Mouse (Mus musculus) hindbrain, postnatal 0 days (tissue): ENCODE data around the gene Shb. TPM values are rescaled to one million over a fixed set of nuclear protein-coding genes. Genes with fewer than 3 reads are reported as not detected.

ENCODE experiments used
- ATAC-seq: fragments of 200-750 bp; cut with Nextera tagmentation; 2 replicates; pipeline ENCODE4 v1.8.0; 2017; ENCODE audit warnings: mild to moderate bottlenecking, moderate TSS enrichment, moderate library complexity
- DNase-seq: peaks from one replicate; pipeline ENCODE4 v3.0.0-alpha.2; 2015; ENCODE audit warnings: low spot score
- H3K27ac ChIP-seq: fragments of 300-500 bp; sonication (generic); 2 replicates; pipeline ENCODE4 v1.5.1; 2014; ENCODE audit warnings: mild to moderate bottlenecking
- H3K27me3 ChIP-seq: fragments of 300-500 bp; sonication (generic); 2 replicates; pipeline ENCODE4 v1.6.1; 2014; ENCODE audit warnings: low read length, mixed read lengths; ENCODE audit not compliant: insufficient read depth
- H3K36me3 ChIP-seq: fragments of 300-500 bp; sonication (generic); 2 replicates; pipeline ENCODE4 v1.6.1; 2014; ENCODE audit warnings: low read length, mixed read lengths; ENCODE audit not compliant: insufficient read depth
- H3K4me1 ChIP-seq: fragments of 300-500 bp; sonication (generic); 2 replicates; pipeline ENCODE4 v1.6.1; 2014; ENCODE audit warnings: antibody characterized with exemption, low read length, mixed read lengths; ENCODE audit not compliant: insufficient read depth
- H3K4me2 ChIP-seq: fragments of 300-500 bp; sonication (generic); 2 replicates; pipeline ENCODE4 v1.6.1; 2014; ENCODE audit warnings: low read depth, mild to moderate bottlenecking, low read length, moderate library complexity, mixed read lengths
- H3K4me3 ChIP-seq: fragments of 300-500 bp; sonication (generic); 2 replicates; pipeline ENCODE4 v1.5.1; 2014; ENCODE audit warnings: low read length
- H3K9ac ChIP-seq: fragments of 300-500 bp; sonication (generic); replicated peaks from 2 replicates; pipeline ENCODE4 v1.6.1; 2014; ENCODE audit warnings: mild to moderate bottlenecking, low read length, moderate library complexity, mixed read lengths
- H3K9me3 ChIP-seq: fragments of 300-500 bp; sonication (generic); 2 replicates; pipeline ENCODE4 v1.6.1; 2016; ENCODE audit warnings: low read length, mixed read lengths
- CTCF ChIP-seq: IDR thresholded peaks from 2 replicates; pipeline ENCODE4 v1.5.1; 2016; ENCODE audit warnings: antibody characterized with exemption, control low read depth, low read depth
- WGBS: fragments of 180-500 bp; shearing (Covaris S2); extraction: QIAGEN DNeasy Blood & Tissue Kit; methylation state at CpG from one replicate; pipeline ENCODE4 v1.1.7; 2014; 5-methylcytosine and 5-hydroxymethylcytosine counted together
- polyA plus RNA-seq: library from polyadenylated mRNA; unstranded; fragments of >200 nt; fragmentation: Nextera tagmentation; extraction: Ambion mirVana; gene quantifications from 2 replicates; pipeline ENCODE4 v1.2.1, GENCODE M21; 2015
- total RNA-seq: library from RNA; depleted of rRNA; stranded (reverse); fragments of >200 nt; gene quantifications from 2 replicates; pipeline ENCODE4 v1.2.3, GENCODE M21; 2014

Shb gene
- total and polyA plus RNA-seq, 2 experiments from 2014 or later = 6.1 to 33.6 TPM

DNA sequence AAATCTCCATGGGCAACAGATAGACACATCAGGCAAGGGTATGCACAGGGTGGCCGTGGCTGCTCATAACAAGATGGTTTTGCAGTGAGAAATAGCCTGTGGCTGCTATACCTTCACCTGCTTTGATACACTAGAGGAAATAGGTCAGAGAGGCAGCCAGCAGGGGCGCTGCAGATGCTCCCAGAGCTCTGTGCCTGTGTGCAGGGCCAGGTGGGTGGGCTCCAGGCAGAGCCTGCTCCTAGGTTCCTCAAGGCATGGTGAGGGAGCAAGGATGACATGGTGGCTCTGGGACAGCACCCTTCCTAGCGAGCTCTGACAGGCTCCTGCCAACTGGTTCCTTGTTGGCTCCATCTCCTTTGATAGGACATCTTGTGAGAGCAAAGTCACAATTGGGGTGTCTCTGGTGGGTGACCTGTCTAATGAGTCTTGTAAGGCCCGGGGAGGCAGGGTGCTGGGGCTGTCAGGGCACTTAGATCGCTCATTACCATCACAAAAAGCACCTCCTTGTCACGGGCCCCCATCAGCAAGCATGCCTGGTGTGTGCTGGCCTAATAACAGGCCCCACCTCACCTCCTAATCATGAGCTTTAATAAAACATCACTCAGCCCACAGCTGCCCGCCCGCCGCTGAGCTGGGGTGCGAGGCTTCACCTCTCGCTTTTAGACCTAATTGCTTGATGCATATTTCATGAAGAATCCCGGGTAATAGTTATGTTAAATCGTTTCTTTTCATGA lies 105.4 kb downstream of the Shb start:
- Histone ChIP-seq H3K27me3 (0 out of 2 replicates have a peak, but pooled peaks cover 3% of the 10 kb centered on the region), H3K36me3 (no peaks in the 10 kb centered on the region), H3K4me2 (no peak overlapping the region), H3K9ac (no peak overlapping the region), H3K4me1 (peaks cover 3% of the 10 kb centered on the region), H3K4me3 (no peak overlapping the region), H3K9me3 (no peaks in the 10 kb centered on the region), H3K27ac (no peak overlapping the region)
- ATAC-seq (no peak), DNase-seq (peak; percentile 46)
- WGBS = 52% methylated on average over 13 of the region's 13 CpGs
- TF ChIP-seq CTCF = peak; percentile 63

DNA sequence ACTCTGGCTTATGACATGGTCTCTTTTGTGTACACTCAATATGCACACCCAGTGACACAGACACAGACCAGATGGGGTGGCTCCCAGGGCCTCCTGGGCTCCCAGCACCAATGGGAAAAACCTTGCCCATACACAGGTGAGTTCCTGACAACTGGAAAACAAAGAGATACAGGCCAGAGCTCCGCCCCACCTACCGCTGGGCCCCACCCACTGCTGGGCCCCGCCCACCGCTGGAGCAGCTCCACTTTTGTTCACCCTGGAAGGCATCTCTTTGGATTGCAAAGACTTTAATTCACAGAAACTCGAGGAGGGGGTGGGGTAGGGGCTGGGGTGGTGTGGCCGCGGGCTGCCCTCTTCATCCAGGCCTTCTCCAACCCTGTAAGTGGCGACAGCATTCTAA lies 108.9 kb downstream of the Shb start:
- no peak for TF ChIP-seq CTCF
- 28% methylated on average over 8 of the region's 8 CpGs for WGBS

DNA sequence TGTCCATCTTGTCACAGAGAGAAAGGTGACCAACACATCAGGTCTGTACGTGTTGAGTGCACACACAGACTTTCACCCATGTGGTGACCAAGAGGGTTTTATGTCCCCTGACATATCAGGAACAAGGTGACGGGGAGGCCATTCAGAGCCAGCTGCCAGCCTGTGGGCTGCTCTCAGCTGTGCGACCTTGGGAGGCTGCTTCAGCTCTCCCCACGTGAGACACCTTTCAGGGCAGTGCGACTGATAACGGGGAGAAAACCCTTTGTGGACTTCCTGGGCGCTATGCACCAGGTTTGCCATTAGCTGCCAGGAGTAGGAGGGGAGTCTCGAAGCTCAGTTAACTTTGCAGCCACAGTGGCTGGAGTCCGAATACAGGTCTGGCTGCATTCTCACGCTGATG lies 109.6 kb downstream of the Shb start:
- Histone ChIP-seq H3K27me3 (0 out of 2 replicates have a peak, but pooled peaks cover 3% of the 10 kb centered on the region), H3K4me2 (no peak overlapping the region), H3K9ac (no peak overlapping the region), H3K9me3 (no peaks in the 10 kb centered on the region), H3K4me1 (peaks cover 8% of the 10 kb centered on the region; the same call in 1 of the 2 replicates), H3K36me3 (no peaks in the 10 kb centered on the region), H3K27ac (no peak overlapping the region), H3K4me3 (no peak overlapping the region)
- 84% methylated on average over 10 of the region's 10 CpGs for WGBS
- DNase-seq (no peak), ATAC-seq (no peak)
- no peak for TF ChIP-seq CTCF

More for the DNA sequence above, 108.9 kb downstream of the Shb start:
- no peak overlapping the region for H3K9ac ChIP-seq
- peaks cover 8% of the 10 kb centered on the region; the same call in 1 of the 2 replicates for H3K4me1 ChIP-seq
- H3K36me3 ChIP-seq = no peaks in the 10 kb centered on the region
- 0 out of 2 replicates have a peak, but pooled peaks cover 3% of the 10 kb centered on the region for H3K27me3 ChIP-seq
- ATAC-seq (no peak), DNase-seq (no peak)
- H3K9me3 ChIP-seq = no peaks in the 10 kb centered on the region
- H3K27ac ChIP-seq = no peak overlapping the region
- H3K4me2 ChIP-seq = no peak overlapping the region
- no peak overlapping the region for H3K4me3 ChIP-seq

DNA sequence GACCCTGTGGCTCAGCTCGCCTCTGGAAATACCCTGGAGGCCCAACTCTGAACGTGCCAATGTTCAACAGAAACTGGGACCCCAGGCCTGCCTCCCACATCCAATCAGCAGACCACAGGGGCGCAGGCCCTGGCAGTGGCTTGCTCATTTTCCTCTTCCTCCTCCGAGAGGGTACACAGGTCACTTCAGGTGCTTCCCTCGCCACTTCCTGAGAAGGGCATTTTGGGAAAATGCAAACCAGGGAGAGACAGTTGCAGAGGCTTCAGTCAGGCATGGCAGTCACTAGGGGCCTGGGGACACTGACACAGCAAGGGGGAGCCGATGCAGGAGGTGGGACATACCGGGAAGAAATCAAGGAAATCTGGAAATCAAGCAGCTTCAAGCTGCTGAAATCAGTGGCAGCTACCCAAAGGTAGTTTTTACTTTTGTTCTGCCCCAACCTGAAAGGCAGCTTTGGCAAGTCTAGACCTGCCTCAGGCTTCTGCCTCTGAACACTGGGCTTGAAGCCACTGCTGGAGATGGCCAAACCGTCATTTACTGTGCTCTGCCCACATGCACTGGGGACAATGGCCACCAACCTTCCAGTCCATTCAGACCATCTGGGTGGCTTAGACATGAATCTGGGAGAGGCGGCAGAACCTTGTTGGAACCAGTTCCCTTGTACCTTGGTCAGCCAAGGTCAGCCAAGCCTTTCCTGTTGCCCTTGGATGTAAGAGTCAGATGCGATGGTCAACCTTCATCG lies 110.6 kb downstream of the Shb start:
- no peak overlapping the region for H3K27ac ChIP-seq
- TF ChIP-seq CTCF = no peak
- no peak overlapping the region for H3K4me2 ChIP-seq
- no peaks in the 10 kb centered on the region for H3K36me3 ChIP-seq
- 67% methylated on average over 11 of the region's 11 CpGs for WGBS
- H3K4me1 ChIP-seq = peaks cover 8% of the 10 kb centered on the region; the same call in 1 of the 2 replicates
- DNase-seq (no peak), ATAC-seq (no peak)
- no peaks in the 10 kb centered on the region for H3K27me3 ChIP-seq
- H3K4me3 ChIP-seq = no peak overlapping the region
- H3K9ac ChIP-seq = no peak overlapping the region
- H3K9me3 ChIP-seq = no peaks in the 10 kb centered on the region

DNA sequence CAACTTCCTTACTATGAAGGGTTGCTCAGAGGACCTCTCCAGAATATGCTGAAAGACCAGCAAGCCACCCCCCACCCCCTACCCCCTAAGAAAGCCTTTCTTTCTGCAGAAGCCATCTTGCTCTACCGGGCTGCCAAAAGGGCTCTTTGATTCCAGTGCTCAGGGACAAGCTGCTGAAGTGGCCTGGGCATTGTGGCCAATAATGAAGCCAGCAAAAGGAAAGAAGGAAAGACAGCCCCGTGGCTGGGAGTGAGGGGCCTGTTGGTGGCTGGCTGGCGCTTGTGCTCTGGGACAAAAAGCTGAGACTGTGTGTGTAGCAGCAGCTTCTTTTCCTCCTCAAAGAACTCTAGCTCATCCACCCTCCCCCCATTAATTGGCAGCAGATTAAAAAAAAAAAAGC lies 111.5 kb downstream of the Shb start:
- Histone ChIP-seq H3K9me3 (no peaks in the 10 kb centered on the region), H3K4me1 (peaks cover 8% of the 10 kb centered on the region; the same call in 1 of the 2 replicates), H3K4me3 (no peak overlapping the region), H3K4me2 (no peak overlapping the region), H3K36me3 (no peaks in the 10 kb centered on the region), H3K9ac (no peak overlapping the region), H3K27ac (no peak overlapping the region), H3K27me3 (no peaks in the 10 kb centered on the region)
- ATAC-seq (no peak), DNase-seq (peak; percentile 52)
- WGBS = 40% methylated on average over 3 of the region's 3 CpGs
- TF ChIP-seq CTCF = no peak

DNA sequence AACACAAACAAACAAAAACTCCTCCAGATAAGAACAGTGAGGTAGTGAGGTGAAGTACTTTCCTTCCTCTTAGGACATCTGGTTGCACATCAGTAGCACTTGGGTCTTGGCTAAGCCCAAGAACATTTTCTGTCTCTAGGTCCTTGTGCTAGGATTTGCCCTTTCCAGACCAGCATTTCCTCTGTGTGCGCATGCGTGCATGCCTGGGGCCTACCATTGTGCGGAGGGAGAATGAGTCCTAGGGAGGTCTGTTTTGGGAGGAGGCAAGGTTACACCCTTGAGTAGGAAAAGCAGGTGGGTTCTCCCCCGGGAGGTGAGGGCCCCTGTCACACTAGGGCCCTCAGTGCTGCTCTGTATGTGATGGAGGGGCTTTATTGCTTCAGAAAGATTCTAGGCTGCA lies 113.2 kb downstream of the Shb start:
- no peak overlapping the region for H3K27ac ChIP-seq
- no peaks in the 10 kb centered on the region for H3K9me3 ChIP-seq
- no peaks in the 10 kb centered on the region for H3K27me3 ChIP-seq
- H3K4me3 ChIP-seq = no peak overlapping the region
- no peaks in the 10 kb centered on the region for H3K36me3 ChIP-seq
- ATAC-seq (no peak), DNase-seq (no peak)
- no peak overlapping the region for H3K4me2 ChIP-seq
- no peak overlapping the region for H3K9ac ChIP-seq
- peaks cover 8% of the 10 kb centered on the region; the same call in 1 of the 2 replicates for H3K4me1 ChIP-seq
- no peak for TF ChIP-seq CTCF
- WGBS = 83% methylated on average over 4 of the region's 4 CpGs
